Mouse (Mus musculus): ENCODE results near the gene Zfp638. TPM values are rescaled to one million over a fixed set of nuclear protein-coding genes. Genes with fewer than 3 reads are reported as not detected.

Gene Zfp638
- total and polyA plus RNA-seq, 2 experiments from 2014 or later: 56.4 to 143 TPM

GRCm38 (mm10) chr6:83836826-83837225 is 30.1 kb upstream of the Zfp638 start:
- H3K27me3 ChIP-seq (ENCODE audit: insufficient read depth, low read length): no peaks in the 10 kb centered on the region
- WGBS: 90% methylated on average over 2 of the region's 2 CpGs
- ATAC-seq (no peak), DNase-seq (no peak)
- H3K9me3 ChIP-seq (ENCODE audit: low read length): no peaks in the 10 kb centered on the region
- H3K4me3 ChIP-seq (ENCODE audit: low read depth, low read length): no peak overlapping the region
- no peaks in the 10 kb centered on the region for H3K4me1 ChIP-seq (ENCODE audit: insufficient read depth)
- H3K9ac ChIP-seq: no peak overlapping the region
- no peak for TF ChIP-seq CTCF (IDR thresholded peaks at IDR 0.05; ENCODE audit: low read depth)
- no peaks in the 10 kb centered on the region for H3K36me3 ChIP-seq (ENCODE audit: insufficient read depth)
- no peak overlapping the region for H3K4me2 ChIP-seq (ENCODE audit: low read depth)
- H3K27ac ChIP-seq (ENCODE audit: low read depth, low read length): no peak overlapping the region

GRCm38 (mm10) chr6:83838046-83838445 is 28.9 kb upstream of the Zfp638 start:
- Histone ChIP-seq H3K4me1 (ENCODE audit: insufficient read depth) (no peaks in the 10 kb centered on the region), H3K4me3 (ENCODE audit: low read depth, low read length) (no peak overlapping the region), H3K27me3 (ENCODE audit: insufficient read depth, low read length) (no peaks in the 10 kb centered on the region), H3K4me2 (ENCODE audit: low read depth) (no peak overlapping the region), H3K36me3 (ENCODE audit: insufficient read depth) (no peaks in the 10 kb centered on the region), H3K9me3 (ENCODE audit: low read length) (no peaks in the 10 kb centered on the region), H3K9ac (no peak overlapping the region), H3K27ac (ENCODE audit: low read depth, low read length) (no peak overlapping the region)
- TF ChIP-seq CTCF (IDR thresholded peaks at IDR 0.05; ENCODE audit: low read depth): no peak
- DNase-seq: no peak
- WGBS: 88% methylated on average over 2 of the region's 2 CpGs
- ATAC-seq: no peak

GRCm38 (mm10) chr6:83840086-83840485 is 26.8 kb upstream of the Zfp638 start:
- no peaks in the 10 kb centered on the region for H3K27me3 ChIP-seq (ENCODE audit: insufficient read depth, low read length)
- 87% methylated on average over 6 of the region's 6 CpGs for WGBS
- no peaks in the 10 kb centered on the region for H3K4me1 ChIP-seq (ENCODE audit: insufficient read depth)
- no peak overlapping the region for H3K4me2 ChIP-seq (ENCODE audit: low read depth)
- no peak for DNase-seq
- H3K36me3 ChIP-seq (ENCODE audit: insufficient read depth): no peaks in the 10 kb centered on the region
- no peak overlapping the region for H3K27ac ChIP-seq (ENCODE audit: low read depth, low read length)
- ATAC-seq: no peak
- H3K9me3 ChIP-seq (ENCODE audit: low read length): no peaks in the 10 kb centered on the region
- no peak for TF ChIP-seq CTCF (IDR thresholded peaks at IDR 0.05; ENCODE audit: low read depth)
- no peak overlapping the region for H3K9ac ChIP-seq
- no peak overlapping the region for H3K4me3 ChIP-seq (ENCODE audit: low read depth, low read length)

GRCm38 (mm10) chr6:83844913-83845312 is 22.0 kb upstream of the Zfp638 start:
- no peak for TF ChIP-seq CTCF (IDR thresholded peaks at IDR 0.05; ENCODE audit: low read depth)
- Histone ChIP-seq H3K9me3 (ENCODE audit: low read length) (no peaks in the 10 kb centered on the region), H3K36me3 (ENCODE audit: insufficient read depth) (no peaks in the 10 kb centered on the region), H3K4me1 (ENCODE audit: insufficient read depth) (no peaks in the 10 kb centered on the region), H3K4me3 (ENCODE audit: low read depth, low read length) (no peak overlapping the region), H3K27ac (ENCODE audit: low read depth, low read length) (no peak overlapping the region), H3K27me3 (ENCODE audit: insufficient read depth, low read length) (no peaks in the 10 kb centered on the region), H3K4me2 (ENCODE audit: low read depth) (no peak overlapping the region), H3K9ac (no peak overlapping the region)
- ATAC-seq: no peak
- DNase-seq: no peak
- 90% methylated on average over 10 of the region's 10 CpGs for WGBS

GRCm38 (mm10) chr6:83846141-83846540 is 20.8 kb upstream of the Zfp638 start:
- Histone ChIP-seq H3K4me1 (ENCODE audit: insufficient read depth) (no peaks in the 10 kb centered on the region), H3K9ac (no peak overlapping the region), H3K27me3 (ENCODE audit: insufficient read depth, low read length) (no peaks in the 10 kb centered on the region), H3K36me3 (ENCODE audit: insufficient read depth) (no peaks in the 10 kb centered on the region), H3K4me2 (ENCODE audit: low read depth) (no peak overlapping the region), H3K27ac (ENCODE audit: low read depth, low read length) (no peak overlapping the region), H3K9me3 (ENCODE audit: low read length) (no peaks in the 10 kb centered on the region), H3K4me3 (ENCODE audit: low read depth, low read length) (no peak overlapping the region)
- WGBS: 95% methylated on average over 2 of the region's 2 CpGs
- ATAC-seq (no peak), DNase-seq (no peak)
- TF ChIP-seq CTCF (IDR thresholded peaks at IDR 0.05; ENCODE audit: low read depth): no peak

- no peak overlapping the region for H3K9ac ChIP-seq
- no peaks in the 10 kb centered on the region for H3K27me3 ChIP-seq (ENCODE audit: insufficient read depth, low read length)
- H3K9me3 ChIP-seq (ENCODE audit: low read length): no peaks in the 10 kb centered on the region
- no peaks in the 10 kb centered on the region for H3K36me3 ChIP-seq (ENCODE audit: insufficient read depth)
- TF ChIP-seq CTCF (IDR thresholded peaks at IDR 0.05; ENCODE audit: low read depth): no peak
- H3K4me1 ChIP-seq (ENCODE audit: insufficient read depth): no peaks in the 10 kb centered on the region
- no peak overlapping the region for H3K4me2 ChIP-seq (ENCODE audit: low read depth)
- H3K27ac ChIP-seq (ENCODE audit: low read depth, low read length): no peak overlapping the region
- WGBS: 92% methylated on average over 2 of the region's 2 CpGs
- no peak overlapping the region for H3K4me3 ChIP-seq (ENCODE audit: low read depth, low read length)
- ATAC-seq (no peak), DNase-seq (no peak)
Observed at GRCm38 (mm10) chr6:83849446-83849845, 17.5 kb upstream of the Zfp638 start.

GRCm38 (mm10) chr6:83857476-83857875 is 9.4 kb upstream of the Zfp638 start:
- ATAC-seq (no peak), DNase-seq (no peak)
- no peak overlapping the region for H3K27ac ChIP-seq (ENCODE audit: low read depth, low read length)
- H3K4me1 ChIP-seq (ENCODE audit: insufficient read depth): no peaks in the 10 kb centered on the region
- no peaks in the 10 kb centered on the region for H3K27me3 ChIP-seq (ENCODE audit: insufficient read depth, low read length)
- H3K36me3 ChIP-seq (ENCODE audit: insufficient read depth): no peaks in the 10 kb centered on the region
- TF ChIP-seq CTCF (IDR thresholded peaks at IDR 0.05; ENCODE audit: low read depth): no peak
- H3K9ac ChIP-seq: no peak overlapping the region
- WGBS: 42% methylated on average over 5 of the region's 5 CpGs
- no peak overlapping the region for H3K4me2 ChIP-seq (ENCODE audit: low read depth)
- no peaks in the 10 kb centered on the region for H3K9me3 ChIP-seq (ENCODE audit: low read length)
- H3K4me3 ChIP-seq (ENCODE audit: low read depth, low read length): no peak overlapping the region

- H3K4me1 ChIP-seq (ENCODE audit: insufficient read depth): no peaks in the 10 kb centered on the region
- H3K36me3 ChIP-seq (ENCODE audit: insufficient read depth): no peaks in the 10 kb centered on the region
- H3K27me3 ChIP-seq (ENCODE audit: insufficient read depth, low read length): no peaks in the 10 kb centered on the region
- H3K9ac ChIP-seq: no peak overlapping the region
- 89% methylated on average over 9 of the region's 9 CpGs for WGBS
- no peak for ATAC-seq
- no peak overlapping the region for H3K4me3 ChIP-seq (ENCODE audit: low read depth, low read length)
- H3K9me3 ChIP-seq (ENCODE audit: low read length): no peaks in the 10 kb centered on the region
- DNase-seq: no peak
- H3K4me2 ChIP-seq (ENCODE audit: low read depth): no peak overlapping the region
- no peak for TF ChIP-seq CTCF (IDR thresholded peaks at IDR 0.05; ENCODE audit: low read depth)
- no peak overlapping the region for H3K27ac ChIP-seq (ENCODE audit: low read depth, low read length)
Observed at GRCm38 (mm10) chr6:83860033-83860432, 6.9 kb upstream of the Zfp638 start.

Measured in forebrain, postnatal 0 days (tissue).